In genomic region chr19:37018931-37019330, GRCm38 (mm10) we compare ENCODE assay signal across 7 mouse cellular contexts.
DNase-seq lines count a peak whose midpoint lies in the region; ATAC-seq and TF ChIP-seq lines count a peak whose summit lies in the region.

No protein-coding gene starts in this region.

- H3K9ac ChIP-seq in lung, embryonic 14.5 days = peak overlapping the region; percentile 23; the same call in 1 of the 2 replicates
- 0 out of 2 replicates have a peak overlapping the region, but pooled peaks have one; percentile 52 for H3K9ac ChIP-seq in forebrain, embryonic 13.5 days
- peak overlapping the region; percentile 54 for H3K9ac ChIP-seq in limb, embryonic 13.5 days
- H3K9ac ChIP-seq in stomach, embryonic 14.5 days (replicated peaks; ENCODE audit: low read depth, low read length) = 0 out of 2 replicates have a peak overlapping the region, but pooled peaks have one; percentile 10

- peak; percentile 21 for ATAC-seq in lung, embryonic 14.5 days (ENCODE audit: insufficient read depth)
- 0 out of 2 replicates have a peak, but pooled peaks have one; percentile 3 for ATAC-seq in forebrain, embryonic 13.5 days
- no peak for ATAC-seq in limb, embryonic 13.5 days (ENCODE audit: low FRiP score, low read depth)
- no peak for ATAC-seq in stomach, embryonic 14.5 days (ENCODE audit: insufficient number of reproducible peaks, insufficient read depth, low FRiP score, low read depth)

- H3K27me3 ChIP-seq in lung, embryonic 14.5 days (ENCODE audit: insufficient read depth, low read length) = no peaks in the 10 kb centered on the region
- H3K27me3 ChIP-seq in forebrain, embryonic 13.5 days = no peaks in the 10 kb centered on the region
- no peaks in the 10 kb centered on the region for H3K27me3 ChIP-seq in limb, embryonic 13.5 days
- H3K27me3 ChIP-seq in stomach, embryonic 14.5 days (ENCODE audit: control insufficient read depth, insufficient read depth, low read length) = no peaks in the 10 kb centered on the region

- H3K36me3 ChIP-seq in lung, embryonic 14.5 days (ENCODE audit: insufficient read depth) = 0 out of 2 replicates have a peak, but pooled peaks cover 3% of the 10 kb centered on the region
- peaks cover 8% of the 10 kb centered on the region for H3K36me3 ChIP-seq in forebrain, embryonic 13.5 days (ENCODE audit: poor library complexity, severe bottlenecking)
- peaks cover 10% of the 10 kb centered on the region for H3K36me3 ChIP-seq in limb, embryonic 13.5 days
- no peaks in the 10 kb centered on the region for H3K36me3 ChIP-seq in stomach, embryonic 14.5 days (ENCODE audit: control insufficient read depth, insufficient read depth, low read length)

- H3K4me1 ChIP-seq in lung, embryonic 14.5 days (ENCODE audit: insufficient read depth) = peaks cover 4% of the 10 kb centered on the region; the same call in 1 of the 2 replicates
- H3K4me1 ChIP-seq in forebrain, embryonic 13.5 days = peaks cover 15% of the 10 kb centered on the region; the same call in 1 of the 2 replicates
- no peaks in the 10 kb centered on the region for H3K4me1 ChIP-seq in limb, embryonic 13.5 days
- 0 out of 2 replicates have a peak, but pooled peaks cover 2% of the 10 kb centered on the region for H3K4me1 ChIP-seq in stomach, embryonic 14.5 days (ENCODE audit: control insufficient read depth, insufficient read depth, low read length)

- peak overlapping the region; percentile 42 for H3K4me3 ChIP-seq in lung, embryonic 14.5 days (ENCODE audit: low read depth, low read length)
- H3K4me3 ChIP-seq in forebrain, embryonic 13.5 days = peak overlapping the region; percentile 40
- peak overlapping the region; percentile 46 for H3K4me3 ChIP-seq in limb, embryonic 13.5 days
- H3K4me3 ChIP-seq in stomach, embryonic 14.5 days (ENCODE audit: low read depth, low read length) = peak overlapping the region; percentile 36

- no peaks in the 10 kb centered on the region; the same call in 1 of the 2 replicates for H3K9me3 ChIP-seq in lung, embryonic 14.5 days (ENCODE audit: low read depth, low read length)
- H3K9me3 ChIP-seq in forebrain, embryonic 13.5 days (replicated peaks) = no peaks in the 10 kb centered on the region
- peaks cover 22% of the 10 kb centered on the region for H3K9me3 ChIP-seq in limb, embryonic 13.5 days
- no peaks in the 10 kb centered on the region; the same call in 1 of the 2 replicates for H3K9me3 ChIP-seq in stomach, embryonic 14.5 days (ENCODE audit: control insufficient read depth, low read depth, low read length)

- intact Hi-C loops in left cerebral cortex, postnatal 25 days (cut with DNase I) = no loop called here

- no peak for DNase-seq in lung, embryonic 14.5 days
- DNase-seq in lung, postnatal 14 days = no peak
- no peak for DNase-seq in urinary bladder, adult 2 months (ENCODE audit: low spot score)
- DNase-seq in left cerebral cortex, postnatal 25 days (ENCODE audit: low spot score in 2 of 2) = no peak

- peak overlapping the region; percentile 69 for H3K4me2 ChIP-seq in lung, embryonic 14.5 days
- H3K4me2 ChIP-seq in forebrain, embryonic 13.5 days = peak overlapping the region; percentile 60
- H3K4me2 ChIP-seq in limb, embryonic 13.5 days (replicated peaks) = peak overlapping the region; percentile 62
- H3K4me2 ChIP-seq in stomach, embryonic 14.5 days (replicated peaks; ENCODE audit: low read depth, low read length) = peak overlapping the region; percentile 54

- H3K27ac ChIP-seq in lung, embryonic 14.5 days (ENCODE audit: low read depth) = no peak overlapping the region
- H3K27ac ChIP-seq in forebrain, embryonic 13.5 days = no peak overlapping the region
- H3K27ac ChIP-seq in limb, embryonic 13.5 days = no peak overlapping the region
- no peak overlapping the region for H3K27ac ChIP-seq in stomach, embryonic 14.5 days (ENCODE audit: low read length)

- TF ChIP-seq CTCF in lung, embryonic 14.5 days (IDR thresholded peaks at IDR 0.05; ENCODE audit: low read depth) = no peak

- WGBS in lung, embryonic 14.5 days = 46% methylated on average over 5 of the region's 5 CpGs
- whole genome bisulfite sequencing in forebrain, embryonic 13.5 days = 52% methylated on average over 5 of the region's 5 CpGs
- 47% methylated on average over 5 of the region's 5 CpGs for WGBS in limb, embryonic 13.5 days
- WGBS in stomach, embryonic 14.5 days = 45% methylated on average over 5 of the region's 5 CpGs

Comparison
In these comparisons a context has a peak if more than half of its experiments do, and no peak if none do; other contexts are left out.
1. ATAC-seq: peak in lung, embryonic 14.5 days (single experiment) and forebrain, embryonic 13.5 days (single experiment); none in limb, embryonic 13.5 days (single experiment) and stomach, embryonic 14.5 days (single experiment).
2. Peak in every context shown above with its lines, with median percentiles within 50 percentile points of each other: H3K4me2 ChIP-seq, H3K4me3 ChIP-seq and H3K9ac ChIP-seq.